Mouse (Mus musculus): ENCODE data around the gene Pdcl2. TPM values are rescaled to one million over a fixed set of nuclear protein-coding genes. Genes with fewer than 3 reads are reported as not detected.

Gene Pdcl2
- total RNA-seq, 2 experiments from 2014 or later = not detected

- peak; percentile 35; the same call in 1 of the 2 replicates for TF ChIP-seq CTCF (IDR thresholded peaks at IDR 0.05)
- Histone ChIP-seq H3K27ac (no peak overlapping the region), H3K4me3 (no peak overlapping the region)
- no peak for DNase-seq
- intact Hi-C loops (cut with DNase I) = no loop called here
Measured at GRCm38 (mm10) chr5:76287062-76287461, 43.9 kb downstream of the Pdcl2 start.

DNA sequence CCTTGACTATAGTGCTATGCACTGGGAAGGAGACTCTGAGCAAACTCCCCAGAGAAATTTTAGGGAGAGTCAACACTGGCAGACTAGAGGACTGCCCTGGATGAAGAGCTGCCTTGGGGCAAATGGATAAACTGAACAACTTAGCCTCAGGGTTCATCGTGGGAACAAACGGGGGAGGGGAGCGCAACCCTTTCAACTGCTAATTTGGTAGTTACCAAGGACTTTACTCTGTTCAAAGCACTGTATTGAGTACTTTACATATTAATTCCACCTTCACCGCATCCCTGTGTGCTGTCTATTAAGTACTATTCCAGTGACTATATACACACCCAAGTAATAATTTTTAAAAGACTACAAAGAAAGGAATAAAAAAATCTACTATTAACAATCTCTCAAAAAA, 45.3 kb downstream of the Pdcl2 start:
- Histone ChIP-seq H3K4me3 (no peak overlapping the region), H3K27ac (no peak overlapping the region)
- no peak for DNase-seq
- TF ChIP-seq CTCF (IDR thresholded peaks at IDR 0.05) = no peak
- intact Hi-C loops (cut with DNase I) = no loop called here

DNA sequence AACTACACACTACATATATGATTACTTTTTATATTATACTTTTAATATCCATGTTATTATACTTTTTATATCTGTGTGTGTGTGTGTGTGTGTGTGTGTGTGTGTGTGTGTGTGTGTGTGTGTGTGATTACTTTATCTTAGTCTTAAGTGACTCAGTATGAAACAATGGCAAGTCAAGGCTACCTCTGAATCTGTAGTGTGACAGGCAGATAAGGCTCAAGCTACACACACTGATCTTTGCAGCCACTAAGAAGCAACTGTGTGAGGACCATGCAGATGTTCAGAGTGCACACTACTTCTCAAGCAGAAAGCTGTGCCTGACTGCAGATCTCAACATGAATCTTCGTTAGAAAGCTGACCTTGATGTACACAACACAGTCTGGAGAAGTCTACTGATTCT, 47.1 kb downstream of the Pdcl2 start:
- Histone ChIP-seq H3K27ac (no peak overlapping the region), H3K4me3 (no peak overlapping the region)
- TF ChIP-seq CTCF (IDR thresholded peaks at IDR 0.05) = no peak
- intact Hi-C loops (cut with DNase I) = no loop called here
- DNase-seq = no peak

DNA sequence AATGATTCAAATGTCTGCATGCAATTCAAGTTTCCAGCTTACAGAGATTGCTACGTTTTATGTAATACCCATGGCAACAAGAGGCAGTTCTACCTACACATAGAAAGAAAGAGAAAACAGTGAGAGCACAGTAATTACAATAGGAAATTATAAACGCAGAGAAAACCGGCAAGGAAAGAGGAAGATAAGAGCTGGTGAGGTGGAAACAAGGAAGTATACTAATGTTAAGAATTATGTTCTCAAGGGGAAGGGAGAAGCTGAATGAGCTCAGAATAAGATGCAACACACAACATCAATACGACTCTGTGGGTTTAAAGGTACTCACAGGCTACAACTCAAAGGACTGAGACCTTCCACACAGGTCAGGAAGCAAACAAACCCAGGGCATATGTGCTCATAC, 56.0 kb downstream of the Pdcl2 start:
- intact Hi-C loops (cut with DNase I) = no loop called here
- H3K27ac ChIP-seq = no peak overlapping the region
- no peak for TF ChIP-seq CTCF (IDR thresholded peaks at IDR 0.05)

More for the DNA sequence above, 56.0 kb downstream of the Pdcl2 start:
- H3K4me3 ChIP-seq = no peak overlapping the region
- no peak for DNase-seq

Other genes with a start within 250 kb of the Pdcl2 start
- gene Srd5a3, start 190.9 kb downstream of the Pdcl2 start, total RNA-seq (2021) = 1 to 10 TPM; 3.0 to 3.9 TPM
- 10 to 100 TPM; 15.2 TPM for gene Tmem165, start 147.3 kb downstream of the Pdcl2 start, total RNA-seq (2021)
- gene Clock, start 26.4 kb downstream of the Pdcl2 start, total RNA-seq (2021) = 10 to 100 TPM; 20.4 to 32.5 TPM
- not detected for gene Nmu, start 32.6 kb upstream of the Pdcl2 start, total RNA-seq (2021)
- not detected for gene Gm7271, start 152.9 kb upstream of the Pdcl2 start, total RNA-seq (2021)
- 10 to 100 TPM; 11.6 to 12.0 TPM for gene Exoc1, start 198.2 kb upstream of the Pdcl2 start, total RNA-seq (2021)

All from gastrocnemius, adult 2 months (tissue).